Mouse (Mus musculus) stomach, embryonic 14.5 days (tissue): ENCODE measurements around the gene Slc9a9. TPM values are rescaled to one million over a fixed set of nuclear protein-coding genes. Genes with fewer than 3 reads are reported as not detected.

Experiments used
- ATAC-seq: fragments of 200-750 bp; cut with Nextera tagmentation; 2 replicates; pipeline ENCODE4 v1.8.0; 2017; ENCODE audit warnings: low read depth, moderate TSS enrichment; ENCODE audit not compliant: insufficient number of reproducible peaks, insufficient read depth, low FRiP score
- H3K27ac ChIP-seq: fragments of 300-500 bp; sonication (generic); 2 replicates; pipeline ENCODE4 v1.5.1; 2014; ENCODE audit warnings: mild to moderate bottlenecking, low read length, moderate library complexity, mixed read lengths
- H3K27me3 ChIP-seq: fragments of 300-500 bp; sonication (generic); 2 replicates; pipeline ENCODE4 v1.6.1; 2014; ENCODE audit warnings: low read length, control low read depth, mixed read lengths; ENCODE audit not compliant: control insufficient read depth, insufficient read depth
- H3K36me3 ChIP-seq: fragments of 300-500 bp; sonication (generic); 2 replicates; pipeline ENCODE4 v1.6.1; 2014; ENCODE audit warnings: mild to moderate bottlenecking, control low read depth, low read length, moderate library complexity, mixed read lengths; ENCODE audit not compliant: control insufficient read depth, insufficient read depth
- H3K4me1 ChIP-seq: fragments of 300-500 bp; sonication (generic); 2 replicates; pipeline ENCODE4 v1.6.1; 2014; ENCODE audit warnings: low read length, control low read depth, mixed read lengths; ENCODE audit not compliant: control insufficient read depth, insufficient read depth
- H3K4me2 ChIP-seq: fragments of 300-500 bp; sonication (generic); replicated peaks from 2 replicates; pipeline ENCODE4 v1.6.1; 2014; ENCODE audit warnings: low read depth, low read length, control low read depth
- H3K4me3 ChIP-seq: fragments of 300-500 bp; sonication (generic); 2 replicates; pipeline ENCODE4 v1.5.1; 2014; ENCODE audit warnings: low read depth, low read length, control low read depth
- H3K9ac ChIP-seq: fragments of 300-500 bp; sonication (generic); replicated peaks from 2 replicates; pipeline ENCODE4 v1.6.1; 2014; ENCODE audit warnings: low read depth, mild to moderate bottlenecking, control low read depth, low read length, moderate library complexity, mixed read lengths
- H3K9me3 ChIP-seq: fragments of 300-500 bp; sonication (generic); 2 replicates; pipeline ENCODE4 v1.6.1; 2016; ENCODE audit warnings: low read depth, low read length, control low read depth; ENCODE audit not compliant: control insufficient read depth
- WGBS: fragments of 180-500 bp; shearing (Covaris S2); extraction: QIAGEN DNeasy Blood & Tissue Kit; methylation state at CpG from one replicate; pipeline ENCODE4 v1.1.7; 2014; 5-methylcytosine and 5-hydroxymethylcytosine counted together
- microRNA-seq: library from miRNA; unstranded; fragments of <30 nt; microRNA quantifications from one replicate; pipeline ENCODE4, GENCODE M21; 2016
- polyA plus RNA-seq: library from polyadenylated mRNA; unstranded; fragments of >200 nt; fragmentation: Nextera tagmentation; extraction: Ambion mirVana; gene quantifications from 2 replicates; pipeline ENCODE4 v1.2.1, GENCODE M21; 2014

Gene Slc9a9
- polyA plus RNA-seq, 1 experiment from 2014 or later, result 4.2 TPM

DNA sequence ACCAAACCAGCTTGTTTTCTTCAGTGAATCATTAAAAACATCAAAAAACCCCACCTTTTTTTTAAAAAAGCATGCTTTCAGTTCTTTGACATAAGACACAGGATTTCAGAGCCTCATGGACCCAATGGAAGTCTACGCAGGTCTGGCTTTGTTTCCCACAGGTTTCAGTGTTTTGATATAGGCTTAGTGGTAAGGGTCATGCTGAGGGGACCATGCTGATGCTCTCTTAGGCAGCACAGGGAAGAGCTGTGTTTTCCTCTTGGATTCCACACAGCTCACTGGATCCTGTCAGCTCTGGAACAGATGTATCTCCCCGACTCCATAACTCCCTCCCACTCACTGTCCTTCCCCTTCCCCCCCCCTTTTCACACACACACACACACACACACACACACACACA lies 597.2 kb downstream of the Slc9a9 start:
- no peaks in the 10 kb centered on the region for H3K9me3 ChIP-seq
- no peak overlapping the region for H3K9ac ChIP-seq
- H3K4me1 ChIP-seq, result no peaks in the 10 kb centered on the region
- no peak overlapping the region for H3K27ac ChIP-seq
- no peaks in the 10 kb centered on the region for H3K36me3 ChIP-seq
- WGBS, result 58% methylated on average over 2 of the region's 2 CpGs
- H3K4me2 ChIP-seq, result no peak overlapping the region
- no peak overlapping the region for H3K4me3 ChIP-seq
- no peak for ATAC-seq
- no peaks in the 10 kb centered on the region for H3K27me3 ChIP-seq

GRCm38 (mm10) chr9:95279590-95280344 lies 610.1 kb downstream of the Slc9a9 start:
- WGBS, result 58% methylated on average over 10 of the region's 10 CpGs
- Histone ChIP-seq H3K27ac (no peak overlapping the region), H3K9me3 (no peaks in the 10 kb centered on the region)

More at GRCm38 (mm10) chr9:95279590-95280344, 610.1 kb downstream of the Slc9a9 start:
- Histone ChIP-seq H3K4me1 (no peaks in the 10 kb centered on the region), H3K4me2 (no peak overlapping the region), H3K4me3 (no peak overlapping the region), H3K36me3 (no peaks in the 10 kb centered on the region), H3K27me3 (no peaks in the 10 kb centered on the region), H3K9ac (no peak overlapping the region)
- 0 out of 2 replicates have a peak, but pooled peaks have one; percentile 46 for ATAC-seq

Small RNAs within 50 kb of the gene (microRNA-seq; reads per million reads assigned to microRNA genes)
- gene Mir7656, result not detected

Other genes with a start within 250 kb of the Slc9a9 start
- gene 1190002N15Rik, start 131.8 kb upstream of the Slc9a9 start, polyA plus RNA-seq, result 12.4 and 14.2 TPM in 2 replicates